Mouse (Mus musculus) hindbrain, embryonic 12.5 days (tissue): ENCODE results near the gene Srsf9. TPM values are rescaled to one million over a fixed set of nuclear protein-coding genes. Genes with fewer than 3 reads are reported as not detected.
A peak's percentile ranks its signal among the peaks of the same experiment; 100 is the strongest.
"Not testable (repeated sequence)": the region's sequence is repeated elsewhere in the genome, so short reads cannot be mapped to it uniquely, and the experiment has no call there.

Experiments used
- ATAC-seq: fragments of 200-750 bp; cut with Nextera tagmentation; 2 replicates; pipeline ENCODE4 v1.8.0; 2017; ENCODE audit warnings: moderate TSS enrichment; ENCODE audit not compliant: low FRiP score
- H3K27ac ChIP-seq: fragments of 300-500 bp; sonication (generic); 2 replicates; pipeline ENCODE4 v1.5.1; 2016; ENCODE audit warnings: mild to moderate bottlenecking
- H3K27me3 ChIP-seq: fragments of 300-500 bp; sonication (generic); 2 replicates; pipeline ENCODE4 v1.6.1; 2016; ENCODE audit warnings: mild to moderate bottlenecking
- H3K36me3 ChIP-seq: fragments of 300-500 bp; sonication (generic); 2 replicates; pipeline ENCODE4 v1.6.1; 2016; ENCODE audit warnings: mild to moderate bottlenecking
- H3K4me1 ChIP-seq: fragments of 300-500 bp; sonication (generic); 2 replicates; pipeline ENCODE4 v1.6.1; 2016
- H3K4me2 ChIP-seq: fragments of 300-500 bp; sonication (generic); replicated peaks from 2 replicates; pipeline ENCODE4 v1.6.1; 2016; ENCODE audit warnings: mild to moderate bottlenecking
- H3K4me3 ChIP-seq: fragments of 300-500 bp; sonication (generic); 2 replicates; pipeline ENCODE4 v1.5.1; 2016; ENCODE audit warnings: mild to moderate bottlenecking
- H3K9ac ChIP-seq: fragments of 300-500 bp; sonication (generic); 2 replicates; pipeline ENCODE4 v1.6.1; 2016; ENCODE audit warnings: mild to moderate bottlenecking, moderate library complexity
- H3K9me3 ChIP-seq: fragments of 300-500 bp; sonication (generic); replicated peaks from 2 replicates; pipeline ENCODE4 v1.6.1; 2016; ENCODE audit warnings: mild to moderate bottlenecking
- WGBS: fragments of 180-500 bp; shearing (Covaris S2); methylation state at CpG from one replicate; pipeline ENCODE4 v1.1.7; 2016; 5-methylcytosine and 5-hydroxymethylcytosine counted together
- polyA plus RNA-seq: library from polyadenylated mRNA; unstranded; fragments of >200 nt; fragmentation: Nextera tagmentation; extraction: Ambion mirVana; gene quantifications from 2 replicates; pipeline ENCODE4 v1.2.1, GENCODE M21; 2016

Gene Srsf9
- polyA plus RNA-seq, 1 experiment from 2014 or later, result 309 TPM

DNA sequence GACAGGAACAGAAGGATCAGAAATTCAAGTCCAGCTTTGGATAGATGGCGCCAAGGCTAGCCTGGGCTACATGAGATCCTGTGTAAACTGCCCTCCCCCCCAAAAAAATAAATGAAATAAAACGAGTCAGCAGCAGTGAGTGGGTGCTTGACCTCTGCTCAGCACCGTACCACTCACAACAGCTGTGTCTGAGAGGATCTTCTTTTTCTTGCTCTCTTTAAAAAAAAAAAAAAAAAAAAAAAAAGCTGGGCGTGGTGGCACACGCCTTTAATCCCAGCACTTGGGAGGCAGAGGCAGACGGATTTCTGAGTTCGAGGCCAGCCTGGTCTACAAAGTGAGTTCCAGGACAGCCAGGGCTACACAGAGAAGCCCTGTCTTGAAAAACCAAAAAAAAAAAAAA lies 24.8 kb upstream of the Srsf9 start:
- not testable (repeated sequence) for ATAC-seq, H3K27ac ChIP-seq, H3K9me3 ChIP-seq, H3K27me3 ChIP-seq, H3K9ac ChIP-seq, H3K4me3 ChIP-seq
- Histone ChIP-seq H3K4me2 (peak overlapping the region; percentile 65), H3K4me1 (peaks cover 25% of the 10 kb centered on the region), H3K36me3 (peaks cover 19% of the 10 kb centered on the region)
- 74% methylated on average over 6 of the region's 7 CpGs for WGBS

DNA sequence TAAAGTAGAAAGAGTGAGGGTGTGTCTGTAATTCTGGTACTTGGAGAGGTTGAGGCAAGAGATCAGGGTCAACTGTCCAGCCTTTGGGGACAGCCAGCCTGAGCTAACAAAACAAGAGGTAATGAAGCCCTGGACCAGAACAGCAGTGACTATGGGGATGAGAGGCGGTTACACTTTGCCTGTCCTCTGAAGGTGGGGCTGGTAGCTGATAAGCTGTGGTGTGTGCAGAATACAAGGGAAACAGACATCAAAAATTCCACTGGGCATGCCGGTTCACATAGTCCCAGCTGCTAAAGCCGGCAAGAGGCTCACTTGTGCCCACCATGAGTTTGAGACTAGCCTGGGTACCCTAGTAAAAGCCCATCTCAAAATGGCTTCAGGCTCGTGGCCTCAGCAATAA lies 14.6 kb upstream of the Srsf9 start:
- Histone ChIP-seq H3K27ac (no peak overlapping the region), H3K9me3 (no peaks in the 10 kb centered on the region), H3K9ac (no peak overlapping the region), H3K36me3 (no peaks in the 10 kb centered on the region), H3K4me3 (no peak overlapping the region; the same call in 1 of the 2 replicates), H3K4me1 (peaks cover 20% of the 10 kb centered on the region), H3K27me3 (no peaks in the 10 kb centered on the region; the same call in 1 of the 2 replicates), H3K4me2 (no peak overlapping the region)
- WGBS, result 82% methylated on average over 4 of the region's 4 CpGs
- ATAC-seq, result no peak

DNA sequence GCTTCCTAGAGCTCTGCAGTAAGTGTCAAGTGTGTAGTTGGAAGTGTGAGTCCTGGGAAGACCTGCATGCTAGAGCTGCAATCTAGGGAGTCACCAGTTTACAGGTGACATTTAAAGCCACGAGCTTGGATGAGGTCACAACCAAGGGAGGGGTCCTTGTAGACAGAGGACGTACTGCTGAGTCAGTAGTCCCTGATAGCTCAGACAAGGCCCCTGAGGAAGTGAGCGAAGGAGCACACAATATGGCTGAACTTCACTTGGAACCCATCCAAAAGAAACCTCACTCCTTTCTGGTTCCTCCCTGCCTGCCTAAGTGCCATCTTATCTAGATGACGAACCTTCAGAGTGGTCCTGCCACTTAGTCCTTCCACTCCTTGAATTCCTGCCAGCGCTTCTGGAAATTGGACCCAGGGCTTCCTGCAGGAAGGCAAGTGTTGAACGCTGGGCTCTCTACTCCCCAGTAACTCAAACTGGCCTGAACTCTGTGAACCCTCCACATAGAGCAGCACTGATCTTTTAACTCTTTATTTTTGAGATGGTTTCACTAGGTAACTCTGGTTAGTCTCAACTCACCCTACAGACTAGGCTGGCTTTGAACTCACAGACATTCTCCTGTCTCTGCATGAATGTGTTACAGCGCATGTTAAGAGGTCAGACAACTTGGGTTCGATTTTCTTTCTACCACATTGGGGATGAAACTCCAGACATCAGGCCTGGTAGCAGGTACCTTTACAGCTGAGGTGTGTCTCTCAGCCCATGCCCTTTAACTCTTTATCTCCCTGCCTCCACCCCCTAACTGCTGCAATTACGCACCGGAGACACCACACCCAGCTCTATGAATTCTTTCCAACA lies 13.9 kb upstream of the Srsf9 start:
- 76% methylated on average over 10 of the region's 10 CpGs for WGBS
- no peaks in the 10 kb centered on the region for H3K36me3 ChIP-seq
- no peaks in the 10 kb centered on the region for H3K9me3 ChIP-seq
- no peak for ATAC-seq
- H3K4me3 ChIP-seq, result no peak overlapping the region
- H3K27me3 ChIP-seq, result no peaks in the 10 kb centered on the region; the same call in 1 of the 2 replicates
- H3K27ac ChIP-seq, result no peak overlapping the region
- H3K4me1 ChIP-seq, result peaks cover 27% of the 10 kb centered on the region
- no peak overlapping the region for H3K4me2 ChIP-seq
- no peak overlapping the region for H3K9ac ChIP-seq

DNA sequence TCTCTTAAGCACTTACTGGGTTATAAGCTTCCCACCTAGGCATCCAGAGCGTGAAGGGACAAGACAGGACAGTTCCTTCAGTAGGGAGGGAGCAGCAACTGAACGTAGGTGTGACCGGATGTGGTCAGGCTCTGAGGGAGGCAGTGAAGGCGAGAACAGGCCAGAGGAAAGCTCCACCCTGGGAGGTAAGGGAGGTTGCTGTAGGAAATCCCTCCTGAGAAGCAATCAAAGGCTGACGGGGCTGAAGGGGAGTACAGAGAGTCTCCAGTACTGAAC lies 13.4 kb upstream of the Srsf9 start:
- H3K36me3 ChIP-seq, result no peaks in the 10 kb centered on the region
- no peaks in the 10 kb centered on the region for H3K9me3 ChIP-seq
- H3K4me2 ChIP-seq, result no peak overlapping the region
- peaks cover 33% of the 10 kb centered on the region for H3K4me1 ChIP-seq
- H3K9ac ChIP-seq, result no peak overlapping the region
- no peak for ATAC-seq
- H3K27ac ChIP-seq, result no peak overlapping the region
- H3K27me3 ChIP-seq, result no peaks in the 10 kb centered on the region; the same call in 1 of the 2 replicates
- 45% methylated on average over 5 of the region's 5 CpGs for WGBS
- no peak overlapping the region for H3K4me3 ChIP-seq

DNA sequence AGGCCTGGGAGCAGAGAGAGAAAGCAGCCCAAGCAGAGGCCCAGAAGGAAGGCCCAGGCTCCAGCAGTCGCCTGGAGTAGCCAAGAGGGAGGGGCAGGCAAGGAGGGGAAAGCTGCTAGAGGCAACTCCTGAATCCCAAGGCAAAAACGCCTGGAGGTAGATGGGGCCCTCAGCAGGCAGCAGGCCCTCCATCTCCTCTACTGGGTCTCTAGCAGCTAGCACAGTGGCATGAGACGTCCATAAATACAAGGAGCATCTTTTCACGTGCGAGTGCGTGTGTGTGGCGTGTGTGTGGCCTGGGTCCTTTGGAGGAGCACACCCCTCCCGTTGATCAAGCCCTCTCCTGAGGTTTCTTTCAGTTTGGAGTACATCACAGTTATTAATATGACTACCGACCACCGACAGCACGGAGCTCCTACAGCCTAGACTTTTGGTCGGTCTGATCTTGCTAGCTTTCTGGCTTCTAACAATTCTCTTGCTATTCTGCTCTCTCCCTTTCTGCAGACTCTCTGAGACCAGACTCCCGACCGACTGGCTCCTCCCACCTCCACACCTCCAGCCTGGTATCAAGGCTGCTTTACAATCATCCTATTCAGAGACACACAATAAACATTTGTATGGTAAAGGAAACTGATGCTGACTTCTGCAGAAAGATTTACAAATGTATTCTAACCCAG lies 9.9 kb upstream of the Srsf9 start:
- Histone ChIP-seq H3K4me2 (peak overlapping the region; percentile 9), H3K36me3 (no peaks in the 10 kb centered on the region), H3K4me3 (no peak overlapping the region), H3K27ac (peak overlapping the region; percentile 76), H3K27me3 (no peaks in the 10 kb centered on the region; the same call in 1 of the 2 replicates), H3K4me1 (peaks cover 43% of the 10 kb centered on the region), H3K9me3 (no peaks in the 10 kb centered on the region), H3K9ac (no peak overlapping the region; the same call in 1 of the 2 replicates)
- 5% methylated on average over 14 of the region's 14 CpGs for WGBS
- ATAC-seq, result peak; percentile 62; the same call in 1 of the 2 replicates

DNA sequence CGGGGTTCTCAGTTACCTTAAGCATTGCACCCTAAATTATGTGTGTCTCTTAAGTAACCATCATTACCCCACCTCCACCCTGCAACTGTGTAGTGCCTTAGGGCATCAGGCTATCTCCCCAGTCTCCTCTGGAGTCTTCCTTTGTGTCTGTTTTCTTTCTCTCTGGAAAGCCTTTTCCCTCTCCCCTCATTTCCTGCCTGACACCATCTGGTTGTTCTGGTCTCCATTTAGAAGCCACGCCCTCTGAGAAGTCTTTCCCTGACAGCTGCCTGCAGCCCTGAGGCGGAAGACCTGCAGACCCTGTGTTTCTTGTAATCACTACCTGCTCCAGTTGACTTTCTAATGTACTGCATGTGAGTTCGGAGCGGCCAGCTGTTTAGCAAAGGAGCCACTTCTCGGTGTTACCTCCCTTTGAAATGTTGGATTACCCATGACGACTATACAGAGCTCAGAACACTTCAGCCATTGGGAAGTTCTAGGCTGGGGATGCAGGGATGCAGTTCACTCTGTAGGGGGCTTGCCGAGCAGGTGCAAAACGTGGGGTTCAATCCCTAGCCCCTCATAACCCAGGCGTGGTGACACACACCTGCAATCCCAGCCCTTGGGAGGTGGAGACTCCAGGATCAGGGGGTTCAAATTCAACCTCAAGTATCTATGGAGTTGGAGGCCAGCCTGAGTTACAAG lies 9.2 kb upstream of the Srsf9 start:
- Histone ChIP-seq H3K27ac (peak overlapping the region; percentile 76), H3K4me1 (peaks cover 43% of the 10 kb centered on the region), H3K27me3 (no peaks in the 10 kb centered on the region; the same call in 1 of the 2 replicates), H3K9ac (no peak overlapping the region), H3K4me2 (peak overlapping the region; percentile 9), H3K9me3 (no peaks in the 10 kb centered on the region), H3K36me3 (no peaks in the 10 kb centered on the region), H3K4me3 (no peak overlapping the region)
- 4% methylated on average over 10 of the region's 10 CpGs for WGBS
- peak; percentile 74 for ATAC-seq

DNA sequence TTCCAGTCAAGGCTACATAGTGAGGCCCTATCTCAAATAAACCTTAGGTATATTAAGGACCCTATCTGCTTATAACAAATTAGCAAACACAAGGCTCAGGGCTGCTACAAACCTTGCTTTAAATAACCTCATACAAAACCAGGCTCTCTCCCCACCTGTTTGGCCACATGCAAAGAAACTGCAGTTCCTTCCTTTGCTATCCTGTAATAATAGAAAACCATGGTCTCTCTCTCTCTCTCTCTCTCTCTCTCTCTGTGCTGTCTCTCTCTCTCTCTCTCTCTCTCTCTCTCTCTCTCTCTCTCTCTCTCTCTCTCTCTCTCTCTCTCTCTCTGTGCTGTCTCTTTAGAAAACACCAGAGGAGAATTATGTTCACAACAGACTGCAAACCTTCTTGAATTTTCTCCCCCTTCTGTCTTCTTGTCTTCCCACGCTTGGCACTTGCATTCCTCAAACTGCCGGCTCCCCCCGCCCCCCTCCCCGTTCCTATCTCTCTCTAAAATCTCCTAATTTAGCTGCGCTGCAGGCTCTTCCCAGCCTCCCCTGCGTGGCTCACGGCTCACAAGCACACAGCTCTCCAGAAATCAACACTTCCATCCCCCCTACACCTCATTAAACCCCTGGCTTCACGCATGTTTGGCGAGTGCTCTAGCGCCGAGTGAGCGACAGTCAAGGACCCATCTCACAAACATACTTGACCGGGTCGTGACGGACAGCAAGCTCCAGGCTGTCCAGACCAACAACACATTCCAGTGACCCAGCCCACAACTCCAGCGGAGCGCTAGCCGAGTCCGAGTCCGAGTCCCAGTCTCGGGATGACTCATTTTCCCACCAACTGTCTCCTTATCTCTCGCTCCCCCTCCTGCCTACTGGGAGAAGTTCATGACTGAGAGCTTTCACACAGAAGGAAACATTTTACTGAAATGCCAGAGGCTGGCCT lies 7.7 kb upstream of the Srsf9 start:
- H3K4me3 ChIP-seq, result peak overlapping the region; percentile 37
- peaks cover 37% of the 10 kb centered on the region for H3K4me1 ChIP-seq
- under 1% methylated on average over 22 of the region's 22 CpGs for WGBS
- no peaks in the 10 kb centered on the region for H3K27me3 ChIP-seq
- peak overlapping the region; percentile 56 for H3K9ac ChIP-seq
- no peaks in the 10 kb centered on the region for H3K36me3 ChIP-seq
- ATAC-seq, result peak; percentile 28; the same call in 1 of the 2 replicates
- no peaks in the 10 kb centered on the region for H3K9me3 ChIP-seq
- H3K27ac ChIP-seq, result peak overlapping the region; percentile 67
- H3K4me2 ChIP-seq, result peak overlapping the region; percentile 73

DNA sequence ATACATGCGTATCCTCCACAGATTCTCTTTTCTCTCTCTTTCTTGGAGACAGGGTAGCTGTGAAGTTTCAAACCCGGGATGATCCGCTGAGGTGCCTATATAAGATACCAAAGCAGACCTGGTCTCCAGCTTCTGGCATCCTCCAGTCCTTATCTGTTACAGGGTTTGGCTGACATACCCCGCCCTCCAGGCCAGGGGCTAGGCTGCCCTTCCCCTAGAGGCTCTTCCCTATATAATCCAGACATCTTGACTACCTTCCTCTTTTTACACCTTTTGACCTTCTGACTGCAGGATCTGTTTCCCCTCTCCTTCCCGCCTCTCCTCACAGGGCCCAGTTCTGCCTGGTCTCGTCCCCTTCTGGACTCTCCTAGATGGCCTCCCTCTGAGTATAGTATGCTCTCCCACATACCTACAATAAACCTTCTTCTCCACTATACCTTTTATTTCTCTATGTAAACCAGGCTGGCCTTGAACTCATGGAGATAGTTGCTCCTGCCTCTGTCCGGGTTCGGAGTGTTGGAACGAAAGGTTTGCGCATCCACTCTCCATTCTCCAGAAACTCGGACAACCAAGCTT lies 633 bp upstream of the Srsf9 start:
- WGBS, result 22% methylated on average over 11 of the region's 11 CpGs
- peaks cover 33% of the 10 kb centered on the region for H3K4me1 ChIP-seq
- H3K9ac ChIP-seq, result peak overlapping the region; percentile 91
- H3K4me3 ChIP-seq, result peak overlapping the region; percentile 91
- peak; percentile 61 for ATAC-seq
- peak overlapping the region; percentile 89 for H3K27ac ChIP-seq
- peaks cover 16% of the 10 kb centered on the region for H3K36me3 ChIP-seq
- H3K4me2 ChIP-seq, result peak overlapping the region; percentile 89
- no peaks in the 10 kb centered on the region for H3K9me3 ChIP-seq
- no peaks in the 10 kb centered on the region for H3K27me3 ChIP-seq

DNA sequence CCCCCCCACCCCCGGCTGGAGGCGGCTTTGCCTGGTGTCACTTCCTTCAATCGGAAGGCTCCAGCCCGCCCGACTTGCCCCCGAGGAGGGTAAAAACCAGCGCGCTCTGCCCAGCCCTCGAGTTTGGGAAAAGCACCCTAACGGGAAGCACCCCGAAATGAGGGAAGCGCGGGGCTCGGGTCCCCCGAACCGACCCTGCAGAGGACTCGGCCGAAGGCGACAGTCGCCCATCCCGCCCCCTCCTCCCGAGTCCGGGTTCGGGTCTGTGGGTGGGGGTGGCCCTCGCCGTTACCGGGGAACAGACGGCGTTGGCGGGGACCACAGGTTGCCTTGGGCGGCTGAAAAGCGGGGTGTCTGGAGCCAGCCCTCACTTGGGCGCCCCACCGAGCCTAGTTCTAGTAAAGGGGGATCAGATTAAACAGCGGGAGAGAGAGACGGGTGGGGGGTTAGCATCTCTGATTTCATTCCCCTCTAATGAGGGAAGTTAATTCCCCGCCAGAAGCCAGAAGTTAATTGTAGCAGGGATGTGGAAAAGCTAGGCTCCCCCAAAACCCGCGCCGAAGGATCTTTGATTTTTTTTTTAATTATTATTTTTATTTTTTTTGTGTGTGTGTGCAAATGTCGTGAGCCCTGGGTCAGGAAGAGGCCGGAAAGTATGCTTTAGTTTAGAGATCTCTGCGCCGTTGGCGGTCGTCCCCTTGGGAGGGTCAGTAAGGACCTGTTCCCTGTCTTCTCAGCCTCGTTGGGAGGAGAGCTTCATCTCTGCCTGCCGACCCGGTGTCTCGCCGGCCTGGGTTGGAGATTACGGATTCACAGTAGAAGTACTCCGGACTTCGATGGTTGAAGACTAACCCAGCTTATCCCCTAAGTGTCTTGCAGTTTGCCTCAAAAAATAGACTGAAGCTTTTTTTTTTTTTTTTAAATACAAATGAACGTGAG lies 902 bp downstream of the Srsf9 start:
- no peaks in the 10 kb centered on the region for H3K9me3 ChIP-seq
- peak overlapping the region; percentile 91 for H3K9ac ChIP-seq
- peak overlapping the region; percentile 89 for H3K4me2 ChIP-seq
- H3K27ac ChIP-seq, result peak overlapping the region; percentile 89
- no peaks in the 10 kb centered on the region for H3K27me3 ChIP-seq
- H3K4me3 ChIP-seq, result peak overlapping the region; percentile 91
- WGBS, result under 1% methylated on average over 50 of the region's 55 CpGs
- ATAC-seq, result peak; percentile 29; the same call in 1 of the 2 replicates
- H3K4me1 ChIP-seq, result peaks cover 33% of the 10 kb centered on the region
- peaks cover 31% of the 10 kb centered on the region for H3K36me3 ChIP-seq

DNA sequence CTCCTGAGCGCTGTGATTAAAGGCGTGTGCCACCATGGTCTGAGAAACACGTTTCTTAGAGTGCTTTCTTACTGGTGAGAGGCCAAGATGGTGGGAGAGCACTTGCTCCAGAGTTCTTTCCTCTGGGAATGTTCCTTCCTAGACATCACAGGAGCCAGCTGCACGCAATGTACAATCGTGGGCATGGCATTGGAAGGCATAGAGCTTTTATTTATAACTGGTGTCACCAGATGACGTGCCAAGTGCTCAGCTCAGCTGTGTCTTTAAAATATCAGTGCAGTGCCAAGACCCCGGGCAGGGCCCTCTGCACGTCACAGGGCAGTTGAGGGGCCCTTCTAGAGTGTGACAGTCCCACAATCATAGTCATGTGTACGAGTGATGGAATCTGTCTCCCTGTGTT lies 4.0 kb downstream of the Srsf9 start:
- Histone ChIP-seq H3K27me3 (no peaks in the 10 kb centered on the region), H3K36me3 (peaks cover 61% of the 10 kb centered on the region), H3K4me2 (no peak overlapping the region), H3K4me3 (no peak overlapping the region), H3K27ac (no peak overlapping the region), H3K9me3 (no peaks in the 10 kb centered on the region), H3K9ac (no peak overlapping the region), H3K4me1 (peaks cover 29% of the 10 kb centered on the region)
- WGBS, result 92% methylated on average over 9 of the region's 9 CpGs
- no peak for ATAC-seq
